Mouse (Mus musculus): ENCODE data around the gene Cdkn2aipnl. TPM values are rescaled to one million over a fixed set of nuclear protein-coding genes. Genes with fewer than 3 reads are reported as not detected.

The Cdkn2aipnl gene
- polyA plus RNA-seq (2016; fragmentation: Nextera tagmentation; extraction: Ambion mirVana) = 114 and 122 TPM in 2 replicates

GRCm38 (mm10) chr11:51967443-51968401 is at the start of gene Cdkn2aipnl:
Gene Cdkn2aipnl, plus strand, starts transcription at chr11:51967661.
- Histone ChIP-seq H3K9me3 (no peaks in the 10 kb centered on the region), H3K9ac (peak within 1 kb of the TSS; percentile 84), H3K27ac (peak within 1 kb of the TSS; percentile 53; the same call in 1 of the 2 replicates), H3K4me3 (replicated peaks) (peak within 1 kb of the TSS; percentile 71), H3K4me2 (peak within 1 kb of the TSS; percentile 95), H3K36me3 (replicated peaks) (peaks cover 30% of the 10 kb centered on the region), H3K27me3 (no peaks in the 10 kb centered on the region), H3K4me1 (peaks cover 13% of the 10 kb centered on the region)
- 3% methylated on average over 56 of the region's 63 CpGs for WGBS
- ATAC-seq (ENCODE audit: low FRiP score) = peak; percentile 95

GRCm38 (mm10) chr11:51917951-51918350 is 49.5 kb upstream of the Cdkn2aipnl start:
- H3K4me1 ChIP-seq = peaks cover 15% of the 10 kb centered on the region
- no peak overlapping the region for H3K27ac ChIP-seq
- no peak overlapping the region for H3K9ac ChIP-seq
- 78% methylated on average over 2 of the region's 2 CpGs for WGBS
- ATAC-seq (ENCODE audit: low FRiP score) = no peak
- H3K27me3 ChIP-seq = no peaks in the 10 kb centered on the region; the same call in 1 of the 2 replicates
- no peaks in the 10 kb centered on the region for H3K36me3 ChIP-seq (replicated peaks)
- no peak overlapping the region for H3K4me2 ChIP-seq
- H3K9me3 ChIP-seq = no peaks in the 10 kb centered on the region
- no peak overlapping the region for H3K4me3 ChIP-seq (replicated peaks)

- no peak for ATAC-seq (ENCODE audit: low FRiP score)
- 94% methylated on average over 2 of the region's 2 CpGs for WGBS
- H3K9ac ChIP-seq = no peak overlapping the region
- H3K4me3 ChIP-seq (replicated peaks) = no peak overlapping the region
- H3K4me2 ChIP-seq = no peak overlapping the region
- H3K27me3 ChIP-seq = no peaks in the 10 kb centered on the region; the same call in 1 of the 2 replicates
- H3K36me3 ChIP-seq (replicated peaks) = no peaks in the 10 kb centered on the region
- no peak overlapping the region for H3K27ac ChIP-seq
- H3K4me1 ChIP-seq = peaks cover 15% of the 10 kb centered on the region
- H3K9me3 ChIP-seq = peaks cover 4% of the 10 kb centered on the region; the same call in 1 of the 2 replicates
These were observed 48.9 kb upstream of the Cdkn2aipnl start for GRCm38 (mm10) chr11:51918576-51918975.

GRCm38 (mm10) chr11:51921355-51922125 is 45.9 kb upstream of the Cdkn2aipnl start:
- H3K36me3 ChIP-seq (replicated peaks) = no peaks in the 10 kb centered on the region
- peaks cover 6% of the 10 kb centered on the region; the same call in 1 of the 2 replicates for H3K9me3 ChIP-seq
- H3K9ac ChIP-seq = no peak overlapping the region
- no peak overlapping the region for H3K4me3 ChIP-seq (replicated peaks)
- ATAC-seq (ENCODE audit: low FRiP score) = no peak
- no peaks in the 10 kb centered on the region; the same call in 1 of the 2 replicates for H3K27me3 ChIP-seq
- no peak overlapping the region for H3K4me2 ChIP-seq
- WGBS = 87% methylated on average over 8 of the region's 8 CpGs
- H3K4me1 ChIP-seq = peaks cover 5% of the 10 kb centered on the region
- H3K27ac ChIP-seq = no peak overlapping the region

- no peak overlapping the region for H3K27ac ChIP-seq
- no peaks in the 10 kb centered on the region for H3K4me1 ChIP-seq
- WGBS = 68% methylated on average over 3 of the region's 3 CpGs
- no peak overlapping the region for H3K4me2 ChIP-seq
- H3K27me3 ChIP-seq = no peaks in the 10 kb centered on the region; the same call in 1 of the 2 replicates
- no peak overlapping the region for H3K4me3 ChIP-seq (replicated peaks)
- H3K9me3 ChIP-seq = peaks cover 6% of the 10 kb centered on the region; the same call in 1 of the 2 replicates
- ATAC-seq (ENCODE audit: low FRiP score) = no peak
- H3K9ac ChIP-seq = no peak overlapping the region
- H3K36me3 ChIP-seq (replicated peaks) = no peaks in the 10 kb centered on the region
These were observed 45.0 kb upstream of the Cdkn2aipnl start for GRCm38 (mm10) chr11:51922421-51922841.

GRCm38 (mm10) chr11:51925595-51925994 is 41.9 kb upstream of the Cdkn2aipnl start:
- Histone ChIP-seq H3K9me3 (peaks cover 6% of the 10 kb centered on the region; the same call in 1 of the 2 replicates), H3K4me1 (no peaks in the 10 kb centered on the region), H3K27ac (no peak overlapping the region), H3K36me3 (replicated peaks) (no peaks in the 10 kb centered on the region), H3K9ac (no peak overlapping the region), H3K27me3 (no peaks in the 10 kb centered on the region), H3K4me2 (no peak overlapping the region), H3K4me3 (replicated peaks) (no peak overlapping the region)
- ATAC-seq (ENCODE audit: low FRiP score) = no peak
- WGBS = 81% methylated on average over 6 of the region's 6 CpGs

GRCm38 (mm10) chr11:51926385-51926784 is 41.1 kb upstream of the Cdkn2aipnl start:
- H3K36me3 ChIP-seq (replicated peaks) = no peaks in the 10 kb centered on the region
- no peak overlapping the region for H3K4me2 ChIP-seq
- H3K27ac ChIP-seq = no peak overlapping the region
- WGBS = 88% methylated on average over 1 of the region's 1 CpGs
- no peak overlapping the region for H3K9ac ChIP-seq
- H3K4me1 ChIP-seq = no peaks in the 10 kb centered on the region
- no peak for ATAC-seq (ENCODE audit: low FRiP score)
- H3K4me3 ChIP-seq (replicated peaks) = no peak overlapping the region
- no peaks in the 10 kb centered on the region for H3K27me3 ChIP-seq
- H3K9me3 ChIP-seq = peaks cover 6% of the 10 kb centered on the region; the same call in 1 of the 2 replicates

- 72% methylated on average over 2 of the region's 2 CpGs for WGBS
- ATAC-seq (ENCODE audit: low FRiP score) = no peak
- H3K27ac ChIP-seq = no peak overlapping the region
- no peaks in the 10 kb centered on the region for H3K4me1 ChIP-seq
- no peak overlapping the region for H3K4me2 ChIP-seq
- no peak overlapping the region for H3K4me3 ChIP-seq (replicated peaks)
- H3K27me3 ChIP-seq = no peaks in the 10 kb centered on the region
- peaks cover 6% of the 10 kb centered on the region; the same call in 1 of the 2 replicates for H3K9me3 ChIP-seq
- no peak overlapping the region for H3K9ac ChIP-seq
- H3K36me3 ChIP-seq (replicated peaks) = no peaks in the 10 kb centered on the region
These were observed 40.4 kb upstream of the Cdkn2aipnl start for GRCm38 (mm10) chr11:51927106-51927505.

- H3K9ac ChIP-seq = no peak overlapping the region
- no peaks in the 10 kb centered on the region for H3K9me3 ChIP-seq
- no peaks in the 10 kb centered on the region for H3K27me3 ChIP-seq
- H3K36me3 ChIP-seq (replicated peaks) = no peaks in the 10 kb centered on the region
- H3K4me1 ChIP-seq = no peaks in the 10 kb centered on the region
- H3K4me3 ChIP-seq (replicated peaks) = no peak overlapping the region
- no peak overlapping the region for H3K27ac ChIP-seq
- WGBS = 100% methylated on average over 1 of the region's 1 CpGs
- H3K4me2 ChIP-seq = no peak overlapping the region
- no peak for ATAC-seq (ENCODE audit: low FRiP score)
These were observed 36.3 kb upstream of the Cdkn2aipnl start for GRCm38 (mm10) chr11:51931138-51931537.

- Histone ChIP-seq H3K4me3 (replicated peaks) (no peak overlapping the region), H3K4me2 (no peak overlapping the region), H3K27me3 (no peaks in the 10 kb centered on the region), H3K9ac (no peak overlapping the region), H3K36me3 (replicated peaks) (no peaks in the 10 kb centered on the region), H3K27ac (no peak overlapping the region), H3K4me1 (no peaks in the 10 kb centered on the region), H3K9me3 (no peaks in the 10 kb centered on the region)
- 90% methylated on average over 9 of the region's 9 CpGs for WGBS
- no peak for ATAC-seq (ENCODE audit: low FRiP score)
These were observed 35.7 kb upstream of the Cdkn2aipnl start for GRCm38 (mm10) chr11:51931790-51932189.

GRCm38 (mm10) chr11:51934230-51934629 is 33.2 kb upstream of the Cdkn2aipnl start:
- Histone ChIP-seq H3K4me2 (no peak overlapping the region), H3K36me3 (replicated peaks) (no peaks in the 10 kb centered on the region), H3K4me1 (no peaks in the 10 kb centered on the region), H3K27me3 (no peaks in the 10 kb centered on the region), H3K27ac (no peak overlapping the region), H3K9ac (no peak overlapping the region), H3K4me3 (replicated peaks) (no peak overlapping the region), H3K9me3 (no peaks in the 10 kb centered on the region)
- WGBS = 84% methylated on average over 3 of the region's 3 CpGs
- ATAC-seq (ENCODE audit: low FRiP score) = no peak

Data from forebrain, embryonic 12.5 days (tissue).